Mouse (Mus musculus) limb, embryonic 14.5 days (tissue): ENCODE data around the gene Amot. TPM values are rescaled to one million over a fixed set of nuclear protein-coding genes. Genes with fewer than 3 reads are reported as not detected.
A peak's percentile ranks its signal among the peaks of the same experiment; 100 is the strongest.

Experiments used
- ATAC-seq: fragments of 200-750 bp; cut with Nextera tagmentation; 2 replicates; pipeline ENCODE4 v1.8.0; 2017; ENCODE audit warnings: low read depth, moderate number of reproducible peaks, moderate TSS enrichment; ENCODE audit not compliant: low FRiP score
- DNase-seq: peaks from one replicate; pipeline ENCODE4 v3.0.0-alpha.2; 2015; ENCODE audit warnings: low spot score
- H3K27ac ChIP-seq: fragments of 300-500 bp; sonication (generic); replicated peaks from 2 replicates; pipeline ENCODE4 v1.5.1; 2014; ENCODE audit warnings: low read depth, mild to moderate bottlenecking, low read length, moderate library complexity, mixed read lengths
- H3K27me3 ChIP-seq: fragments of 300-500 bp; sonication (generic); 2 replicates; pipeline ENCODE4 v1.6.1; 2014; ENCODE audit warnings: low read length, mixed read lengths; ENCODE audit not compliant: control insufficient read depth, insufficient read depth
- H3K36me3 ChIP-seq: fragments of 300-500 bp; sonication (generic); 2 replicates; pipeline ENCODE4 v1.6.1; 2014; ENCODE audit warnings: mild to moderate bottlenecking, low read length, moderate library complexity, mixed read lengths; ENCODE audit not compliant: control insufficient read depth, insufficient read depth
- H3K4me1 ChIP-seq: fragments of 300-500 bp; sonication (generic); 2 replicates; pipeline ENCODE4 v1.6.1; 2014; ENCODE audit warnings: antibody characterized with exemption, low read length, mixed read lengths; ENCODE audit not compliant: control insufficient read depth, insufficient read depth
- H3K4me2 ChIP-seq: fragments of 300-500 bp; sonication (generic); replicated peaks from 2 replicates; pipeline ENCODE4 v1.6.1; 2014; ENCODE audit warnings: low read depth, mild to moderate bottlenecking, low read length, moderate library complexity; ENCODE audit not compliant: severe bottlenecking
- H3K4me3 ChIP-seq: fragments of 300-500 bp; sonication (generic); replicated peaks from 2 replicates; pipeline ENCODE4 v1.5.1; 2014; ENCODE audit warnings: low read length
- H3K9ac ChIP-seq: fragments of 300-500 bp; sonication (generic); 2 replicates; pipeline ENCODE4 v1.6.1; 2014; ENCODE audit warnings: mild to moderate bottlenecking, low read depth, low read length, moderate library complexity; ENCODE audit not compliant: severe bottlenecking
- H3K9me3 ChIP-seq: fragments of 300-500 bp; sonication (generic); 2 replicates; pipeline ENCODE4 v1.6.1; 2016; ENCODE audit warnings: low read length; ENCODE audit not compliant: control insufficient read depth
- POLR2A ChIP-seq: fragments of 200-500 bp; IDR thresholded peaks from 2 replicates; pipeline ENCODE4 v1.8.0; 2012; ENCODE audit warnings: inconsistent platforms, mild to moderate bottlenecking, moderate library complexity, borderline replicate concordance; ENCODE audit not compliant: insufficient read depth, insufficient read length; ENCODE audit errors: extremely low read depth
- WGBS: fragments of 180-500 bp; shearing (Covaris S2); extraction: QIAGEN DNeasy Blood & Tissue Kit; methylation state at CpG from one replicate; pipeline ENCODE4 v1.1.7; 2014; 5-methylcytosine and 5-hydroxymethylcytosine counted together
- polyA plus RNA-seq, 2 experiments: library from polyadenylated mRNA; depleted of rRNA in 1 of 2; stranded (reverse) in 1 of 2; unstranded in 1 of 2; fragments of >200 nt; fragmentation: Nextera tagmentation in 1 of 2; extraction: Ambion mirVana in 1 of 2; gene quantifications; 2 replicates each; pipeline versions ENCODE4 v1.2.1 to v1.2.3; 2012 to 2014

The Amot gene
- polyA plus RNA-seq, 2 experiments: 29.7 to 54.0 TPM

GRCm38 (mm10) chrX:145406052-145406451 is 98.9 kb downstream of the Amot start:
- no peak for DNase-seq
- Histone ChIP-seq H3K4me2 (no peak overlapping the region), H3K4me3 (no peak overlapping the region), H3K9ac (no peak overlapping the region), H3K36me3 (no peaks in the 10 kb centered on the region), H3K9me3 (no peaks in the 10 kb centered on the region), H3K27ac (no peak overlapping the region), H3K27me3 (no peaks in the 10 kb centered on the region), H3K4me1 (no peaks in the 10 kb centered on the region)
- WGBS: 65% methylated on average over 3 of the region's 4 CpGs
- ATAC-seq: no peak
- TF ChIP-seq POLR2A: no peak

- ATAC-seq: peak; percentile 82
- Histone ChIP-seq H3K27ac (no peak overlapping the region), H3K36me3 (no peaks in the 10 kb centered on the region), H3K4me2 (no peak overlapping the region), H3K9ac (no peak overlapping the region), H3K4me1 (no peaks in the 10 kb centered on the region), H3K27me3 (no peaks in the 10 kb centered on the region), H3K4me3 (no peak overlapping the region), H3K9me3 (no peaks in the 10 kb centered on the region)
- no peak for TF ChIP-seq POLR2A
- WGBS: 37% methylated on average over 3 of the region's 3 CpGs
- DNase-seq: peak; percentile 57
Observed at GRCm38 (mm10) chrX:145401926-145402325, 103.1 kb downstream of the Amot start.

- Histone ChIP-seq H3K9me3 (no peaks in the 10 kb centered on the region), H3K9ac (no peak overlapping the region), H3K27ac (no peak overlapping the region), H3K4me3 (no peak overlapping the region), H3K4me2 (no peak overlapping the region), H3K4me1 (no peaks in the 10 kb centered on the region), H3K27me3 (no peaks in the 10 kb centered on the region), H3K36me3 (no peaks in the 10 kb centered on the region)
- no peak for TF ChIP-seq POLR2A
- 7% methylated on average over 1 of the region's 1 CpGs for WGBS
- no peak for ATAC-seq
- DNase-seq: peak; percentile 45
Observed at GRCm38 (mm10) chrX:145399236-145399635, 105.7 kb downstream of the Amot start.

Other genes with a start within 250 kb of the Amot start
- gene Lhfpl1, start 156.1 kb downstream of the Amot start, polyA plus RNA-seq (2012; rRNA removed): 7.3 and 8.1 TPM in 2 replicates
- gene Lhfpl1, start 156.1 kb downstream of the Amot start, polyA plus RNA-seq (2014; fragmentation: Nextera tagmentation; extraction: Ambion mirVana): 8.5 and 10.2 TPM in 2 replicates